Mouse (Mus musculus): Measurements from ENCODE around the gene Pde5a.

GRCm38 (mm10) chr3:122680851-122681250 lies 47.9 kb upstream of the Pde5a start:
- no peak for TF ChIP-seq POLR2AphosphoS2 (IDR thresholded peaks at IDR 0.05; ENCODE audit: insufficient read length, low read depth)
- TF ChIP-seq POLR2A (IDR thresholded peaks at IDR 0.05; ENCODE audit: insufficient read length, low read depth), result no peak
- no peak for TF ChIP-seq E2F4 (IDR thresholded peaks at IDR 0.05; ENCODE audit: insufficient read depth)
- TF ChIP-seq TCF12 (IDR thresholded peaks at IDR 0.05; ENCODE audit: insufficient read depth, poor library complexity, severe bottlenecking), result no peak
- no peak for TF ChIP-seq USF1 (IDR thresholded peaks at IDR 0.05; ENCODE audit: low read depth)
- no peak for TF ChIP-seq MYOD1 (IDR thresholded peaks at IDR 0.05; ENCODE audit: control insufficient read depth in 1 of 3, insufficient read length in 2 of 3, low read depth in 2 of 3)
